Mouse (Mus musculus): Measurements from ENCODE around the gene Pkp4.

Pkp4 gene

DNA sequence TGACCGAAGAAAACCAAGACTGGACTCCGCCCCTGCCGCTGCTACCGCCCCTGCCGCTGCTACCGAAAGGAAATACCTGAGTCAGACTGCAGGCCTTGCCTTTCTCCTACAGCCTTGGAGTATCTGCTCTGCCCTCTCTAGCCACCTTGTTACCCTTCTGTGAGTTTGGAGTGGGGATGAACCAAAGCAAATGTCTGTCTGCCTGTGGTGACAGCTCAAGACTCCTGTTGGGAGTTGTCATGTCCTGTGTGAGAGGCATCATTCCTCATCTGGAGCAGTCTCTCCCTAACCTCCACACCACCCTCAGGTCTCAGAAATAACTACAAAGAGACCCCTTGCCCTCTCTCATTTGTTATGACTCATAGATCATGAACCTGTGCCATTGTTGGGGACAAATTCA is 122.3 kb downstream of the Pkp4 start:
- no peak for DNase-seq

DNA sequence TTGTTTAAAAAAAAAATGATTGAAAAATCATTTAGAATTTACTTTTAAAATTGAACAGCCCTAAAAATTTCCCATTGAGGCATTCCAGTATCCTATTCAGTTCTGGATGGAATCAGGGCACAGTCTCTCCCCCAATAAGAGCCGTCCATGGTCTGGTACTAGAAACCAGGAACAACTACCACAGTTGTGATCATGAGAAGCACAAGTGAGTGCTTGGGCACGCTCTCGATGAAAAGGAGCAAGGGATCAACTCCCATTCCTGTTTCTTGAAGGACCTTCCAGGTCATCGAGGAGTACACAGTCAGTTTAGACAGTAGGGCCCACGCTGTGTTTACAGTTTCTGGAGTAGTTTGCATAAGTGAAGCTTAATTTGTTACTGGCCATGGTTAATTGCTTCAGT is 123.6 kb downstream of the Pkp4 start:
- no peak for DNase-seq

DNA sequence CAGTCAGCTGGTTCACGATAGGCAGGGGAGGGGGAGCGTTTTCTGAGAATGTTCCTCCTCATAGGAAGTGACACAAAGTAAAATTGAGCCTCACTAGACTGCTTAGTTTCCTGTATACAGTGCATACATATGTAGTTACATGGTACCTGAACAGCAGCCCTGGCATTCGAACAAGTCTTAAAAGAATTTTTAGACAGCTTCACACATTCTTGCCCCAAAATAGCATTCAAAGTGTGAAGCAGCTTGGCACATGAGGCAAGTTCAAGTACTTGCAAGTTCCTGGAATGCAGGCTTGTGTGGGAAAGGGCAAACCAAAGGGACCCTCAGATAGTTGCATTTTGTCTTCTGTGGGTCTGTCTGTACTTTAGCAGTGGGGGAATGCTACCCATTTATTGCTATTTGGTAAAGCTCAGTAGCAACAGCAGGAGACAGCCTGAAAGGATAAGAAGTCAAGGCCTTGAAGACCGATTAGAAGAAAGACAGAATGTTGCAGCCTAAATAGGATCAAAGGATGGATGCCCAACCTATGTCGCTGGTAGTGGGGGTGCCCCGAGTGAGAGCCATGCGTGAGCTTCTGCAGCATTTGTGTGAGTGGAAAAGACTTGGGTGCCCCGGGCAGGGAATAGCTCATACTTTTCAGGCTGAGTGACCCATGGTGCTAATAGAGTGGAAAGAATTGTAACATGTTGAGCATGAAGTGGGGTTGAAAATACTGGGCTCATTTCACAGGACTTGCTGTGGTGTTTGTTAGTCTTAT is 124.3 kb downstream of the Pkp4 start:
- DNase-seq = no peak

DNA sequence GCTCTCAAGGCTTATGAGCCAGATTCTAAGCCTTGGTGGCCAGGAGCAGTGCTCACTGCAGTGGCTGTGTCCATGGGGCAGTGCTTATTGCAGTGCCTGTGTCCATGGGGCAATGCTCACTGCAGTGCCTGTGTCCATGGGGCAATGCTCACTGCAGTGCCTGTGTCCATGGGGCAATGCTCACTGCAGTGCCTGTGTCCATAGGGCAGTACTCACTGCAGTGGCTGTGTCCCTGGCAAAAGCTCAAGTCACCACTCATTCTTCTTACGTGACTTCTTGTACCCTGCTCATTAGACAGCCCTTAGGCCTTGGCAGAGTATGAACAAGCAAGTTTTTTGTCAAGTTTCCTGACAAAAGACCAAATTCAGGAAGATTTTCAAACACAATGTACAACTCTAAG is 124.9 kb downstream of the Pkp4 start:
- DNase-seq = no peak

DNA sequence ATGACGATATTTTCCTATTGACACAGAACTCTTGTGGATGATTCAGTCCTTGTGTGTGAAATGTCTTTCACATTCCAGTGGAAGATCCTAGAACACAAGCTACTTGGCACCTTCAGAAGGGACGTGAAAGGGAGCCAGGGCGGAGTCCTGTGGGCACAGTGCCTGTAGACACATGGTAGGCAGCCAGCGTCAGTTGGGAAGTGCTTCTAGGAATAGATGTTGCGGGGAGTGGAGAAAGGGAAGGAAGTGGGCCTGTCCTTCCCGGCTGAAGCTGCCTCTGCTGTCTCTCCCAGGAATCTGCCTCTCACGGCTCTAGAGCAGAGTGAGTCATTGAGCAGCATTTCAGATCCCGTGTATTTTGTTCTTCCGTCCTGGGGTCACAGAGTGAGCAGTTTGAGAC is 125.6 kb downstream of the Pkp4 start:
- peak; percentile 88 for DNase-seq

DNA sequence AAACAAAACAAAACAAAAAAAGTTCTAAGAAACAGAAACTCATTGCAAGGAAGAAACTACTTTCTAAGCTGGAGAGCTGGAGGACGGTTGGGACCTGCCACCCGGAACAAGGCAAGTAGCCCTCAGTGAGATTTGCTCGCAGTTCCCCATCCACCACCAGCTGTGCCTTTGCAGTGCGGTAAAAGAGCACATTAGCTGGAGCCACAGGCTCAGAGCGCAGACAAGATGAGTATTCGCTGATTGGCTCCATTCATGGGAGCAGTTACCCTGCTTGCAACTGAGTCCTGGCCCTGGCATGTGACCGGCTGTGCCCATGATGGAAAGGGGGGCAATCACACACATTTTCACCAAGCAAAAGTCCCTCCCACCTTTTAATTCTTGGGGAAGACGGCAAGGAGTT is 127.0 kb downstream of the Pkp4 start:
- no peak for DNase-seq

DNA sequence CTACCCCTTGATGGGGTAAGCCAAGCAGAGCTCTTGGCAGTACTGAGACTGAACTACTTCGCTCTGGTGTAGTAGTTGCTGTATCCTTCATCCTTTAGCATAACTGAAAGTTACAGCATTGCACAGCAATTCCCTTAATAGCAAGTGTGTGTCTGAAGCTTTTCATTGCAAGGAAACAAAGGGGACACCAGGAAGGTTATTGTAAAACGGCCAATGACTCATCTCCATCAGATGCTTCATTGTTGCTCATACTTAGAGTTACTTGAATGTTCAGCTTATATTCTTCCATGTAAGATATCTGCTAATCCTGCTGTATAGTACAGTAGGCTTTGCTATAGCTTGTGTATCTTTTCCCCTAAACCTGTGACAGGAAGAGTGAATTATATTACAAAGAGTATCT is 128.8 kb downstream of the Pkp4 start:
- DNase-seq = no peak

DNA sequence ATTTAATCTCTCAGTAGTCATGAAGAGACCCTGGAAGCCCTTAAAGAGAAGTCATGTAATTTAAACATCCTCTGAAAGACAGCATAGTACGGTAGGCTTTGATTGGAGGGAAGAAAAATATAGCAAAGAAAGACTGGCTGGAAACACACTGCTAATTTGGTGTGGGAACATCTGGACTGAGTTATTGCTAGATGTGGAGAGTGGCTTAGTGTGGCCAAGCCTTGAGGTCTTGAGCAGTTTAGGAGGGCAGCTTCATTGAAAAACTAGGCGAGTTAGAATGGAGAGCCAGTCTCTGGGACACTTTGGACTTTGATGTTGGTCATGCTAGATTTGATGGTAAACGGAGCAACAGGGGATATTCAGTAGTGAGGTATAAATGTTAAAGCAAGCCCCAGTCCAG is 129.7 kb downstream of the Pkp4 start:
- DNase-seq = no peak

DNA sequence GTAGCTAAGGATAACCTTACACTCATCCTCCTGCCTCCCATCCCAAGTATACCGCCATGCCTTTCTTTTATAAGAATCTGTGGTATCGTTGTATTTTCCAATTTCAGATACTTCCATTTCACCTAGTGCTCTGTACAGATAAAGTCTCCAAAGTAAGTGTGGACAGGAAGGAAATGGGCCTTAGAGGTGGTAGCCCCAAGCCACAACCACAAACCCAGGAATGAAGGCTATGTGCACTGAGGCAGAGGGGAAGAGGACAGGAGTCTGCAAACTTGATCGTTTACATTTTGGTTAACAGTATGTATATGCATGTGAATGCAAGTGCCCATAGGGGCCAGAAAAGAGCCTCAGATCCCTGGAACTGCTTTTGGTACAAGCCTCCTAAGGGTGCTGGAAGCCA is 139.2 kb downstream of the Pkp4 start:
- DNase-seq = no peak

DNA sequence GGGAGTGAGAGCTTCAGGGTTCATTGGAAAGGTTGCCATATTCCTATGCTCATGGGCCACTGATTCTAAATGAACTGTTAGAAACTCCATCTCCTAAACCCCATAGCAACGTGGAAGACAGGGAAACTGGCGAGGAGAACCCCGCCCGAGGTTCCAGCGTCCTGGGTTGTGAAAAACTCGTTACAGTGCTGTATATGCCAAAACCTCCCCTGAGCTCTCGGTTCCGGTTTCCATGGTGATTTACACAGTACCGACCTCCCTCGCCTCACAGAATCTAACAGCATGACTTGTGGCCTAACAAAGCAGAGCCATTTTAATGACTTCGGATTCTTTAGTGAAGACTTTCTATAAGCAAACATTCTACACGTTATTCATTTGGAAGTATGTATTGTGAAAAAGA is 141.0 kb downstream of the Pkp4 start:
- DNase-seq = peak; percentile 22

DNA sequence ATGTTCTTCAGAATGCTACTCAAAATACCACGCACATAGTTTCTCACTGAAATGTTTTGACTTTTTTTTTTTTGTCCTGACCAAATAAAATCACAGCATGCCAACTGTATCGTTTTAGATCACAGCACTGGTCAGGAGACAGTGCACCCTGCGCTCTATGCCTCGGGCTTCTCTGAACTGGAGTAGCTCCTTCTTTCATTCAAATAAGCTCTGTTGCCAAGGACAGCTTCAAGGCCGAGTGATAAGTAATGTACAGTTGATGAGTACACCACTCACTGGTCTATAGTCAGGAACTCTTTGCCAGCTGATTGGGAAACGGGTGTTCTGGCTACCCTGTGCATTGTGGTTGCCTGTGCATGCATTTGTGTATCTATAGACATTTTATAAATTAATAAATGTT is 141.8 kb downstream of the Pkp4 start:
- no peak for DNase-seq

DNA sequence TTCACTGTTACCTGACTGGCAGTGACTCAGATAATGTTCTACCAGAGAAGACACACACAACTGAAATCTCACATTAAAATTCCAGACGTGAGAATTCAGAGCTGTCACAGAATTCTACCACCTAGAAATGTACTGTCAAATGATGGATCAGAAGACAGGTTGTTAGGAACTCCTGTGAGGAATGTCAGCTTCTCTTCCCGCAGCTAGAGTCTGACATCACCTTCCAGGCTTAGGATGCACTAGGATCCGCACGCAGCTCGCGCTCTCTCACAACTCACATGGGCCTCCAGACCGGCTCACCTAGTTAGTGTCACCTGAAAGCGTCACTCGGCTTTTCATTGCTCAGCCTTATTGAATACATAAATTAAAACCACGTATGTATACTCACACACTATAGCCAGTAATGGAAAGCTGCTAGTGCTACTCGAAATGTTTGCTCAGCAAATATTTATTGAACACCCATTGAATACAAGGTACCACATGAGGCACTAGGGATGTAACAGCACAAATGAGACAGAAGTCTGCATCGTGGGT is 142.9 kb downstream of the Pkp4 start:
- no peak for DNase-seq

DNA sequence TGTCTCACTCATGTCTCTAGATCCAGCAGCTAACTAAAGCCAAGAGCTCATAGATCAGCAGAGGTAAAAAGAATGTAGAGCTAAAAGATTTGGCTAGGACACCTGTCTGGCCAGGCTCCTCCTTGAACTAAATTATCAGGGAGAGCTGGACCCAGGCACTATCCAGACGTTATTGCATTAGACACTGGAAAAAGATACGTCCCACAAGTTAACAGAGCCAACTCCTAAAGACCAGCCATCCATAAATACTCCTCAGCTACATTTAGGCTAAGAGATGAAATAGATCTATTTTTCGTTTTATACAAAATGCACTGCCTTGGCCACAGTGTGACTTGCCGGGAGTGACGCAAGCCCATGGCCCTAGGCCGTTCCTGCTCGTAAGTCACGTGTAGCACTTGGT is 146.7 kb downstream of the Pkp4 start:
- DNase-seq = no peak

DNA sequence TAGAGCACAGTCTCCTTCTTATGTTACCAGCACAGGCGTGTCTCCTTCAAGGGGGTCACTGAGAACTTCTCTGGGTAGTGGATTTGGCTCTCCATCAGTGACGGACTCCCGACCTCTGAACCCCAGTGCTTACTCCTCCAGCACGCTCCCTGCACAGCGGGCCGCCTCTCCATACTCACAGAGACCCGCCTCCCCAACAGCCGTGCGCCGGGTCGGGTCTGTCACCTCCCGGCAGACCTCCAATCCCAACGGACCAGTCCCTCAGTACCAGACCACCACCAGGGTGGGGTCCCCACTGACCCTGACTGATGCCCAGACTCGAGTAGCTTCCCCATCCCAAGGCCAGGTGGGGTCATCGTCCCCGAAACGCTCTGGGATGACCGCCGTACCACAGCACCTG is 147.4 kb downstream of the Pkp4 start:
- no peak for DNase-seq

DNA sequence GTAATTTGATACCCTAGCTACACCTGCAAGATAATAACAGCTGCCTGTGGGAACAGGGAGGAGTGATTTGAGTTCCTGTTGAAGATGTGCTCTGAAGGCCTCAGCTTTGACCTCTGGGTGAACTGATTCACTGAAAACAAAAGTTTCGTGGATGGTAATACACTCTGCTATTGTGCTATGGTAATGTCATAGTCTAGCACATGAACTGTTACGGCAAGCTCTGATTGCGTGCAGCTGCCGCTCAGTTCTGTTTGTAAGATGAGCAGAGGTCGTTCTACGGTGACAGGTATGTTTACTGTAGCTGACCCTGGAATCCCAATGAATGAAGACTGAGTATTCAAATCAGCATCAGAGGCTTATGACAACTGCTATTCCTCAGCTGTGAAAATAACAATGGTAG is 152.6 kb downstream of the Pkp4 start:
- DNase-seq = no peak

DNA sequence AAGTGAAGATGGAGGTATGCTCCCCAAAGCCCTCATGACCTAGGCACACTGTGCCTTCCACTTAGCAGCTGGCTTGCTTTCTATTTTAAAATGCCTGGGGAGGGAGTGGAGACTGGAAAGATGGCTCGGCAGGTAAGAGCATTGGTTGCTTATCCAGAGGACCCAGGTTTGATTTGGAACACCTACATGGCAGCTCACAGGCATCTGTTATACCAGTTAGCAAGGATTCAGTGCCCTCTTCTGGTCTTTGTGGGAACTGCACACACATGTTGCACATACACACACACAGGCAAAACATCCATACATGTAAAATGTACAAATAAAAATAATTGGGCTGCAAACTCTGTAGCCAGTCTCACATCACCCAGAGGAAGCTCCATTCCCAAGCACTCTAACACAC is 158.0 kb downstream of the Pkp4 start:
- no peak for DNase-seq

DNA sequence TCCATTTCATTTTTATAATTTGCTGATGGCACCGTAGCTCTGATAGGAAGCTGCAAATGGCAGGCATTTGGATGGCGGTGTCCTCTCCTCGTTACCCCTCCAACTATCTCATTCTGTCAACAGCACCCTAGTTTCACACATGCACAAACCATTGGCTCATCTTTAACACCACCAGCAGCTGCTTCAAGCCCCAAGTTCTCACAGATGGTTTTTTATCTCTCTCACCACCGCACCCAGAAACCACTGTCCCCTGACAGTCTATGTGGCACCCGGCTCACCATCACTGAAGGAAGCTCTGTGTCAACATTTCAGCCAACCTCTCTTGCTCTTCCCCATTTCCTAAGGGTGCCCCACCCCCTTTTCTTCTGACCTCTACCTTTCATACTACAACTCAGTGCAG is 167.3 kb downstream of the Pkp4 start:
- no peak for DNase-seq

DNA sequence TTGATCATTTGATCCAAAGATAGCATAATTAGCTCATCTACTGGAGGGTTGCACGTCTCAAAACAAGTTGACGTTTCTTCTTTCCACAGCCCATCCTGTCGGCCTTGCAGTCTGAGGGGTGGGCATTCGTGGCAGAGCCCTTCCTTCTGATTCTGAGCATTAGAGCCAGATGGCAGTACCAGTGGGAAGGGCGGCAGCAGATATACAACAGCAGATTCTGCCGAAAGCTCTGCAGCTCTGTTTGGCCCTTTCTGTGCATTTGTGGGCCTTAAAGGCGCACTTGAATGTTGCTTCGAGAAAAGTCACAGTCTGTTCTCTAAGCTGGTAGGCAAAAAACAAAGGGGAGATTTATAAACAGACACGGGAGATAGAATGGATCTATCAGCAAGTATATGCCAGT is 170.4 kb downstream of the Pkp4 start:
- no peak for DNase-seq

DNA sequence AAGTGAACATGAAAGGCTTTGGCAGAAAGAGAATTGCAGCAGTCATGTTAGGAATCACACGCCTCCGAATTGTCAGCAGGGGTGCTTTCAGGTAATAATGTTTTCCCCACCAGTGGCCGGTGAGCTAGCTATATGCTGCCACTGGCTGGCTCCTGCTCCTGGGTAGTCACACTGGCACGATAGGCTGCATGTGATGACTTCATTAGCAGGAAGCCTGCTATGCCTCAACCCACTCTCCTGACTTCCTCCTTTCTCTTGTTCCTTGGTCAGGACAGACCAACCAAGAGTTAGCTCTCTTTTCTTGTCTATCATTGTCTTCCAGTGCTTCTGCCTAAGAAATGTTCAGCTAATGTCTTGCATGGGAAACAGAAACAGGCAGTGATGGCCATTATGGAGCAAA is 171.9 kb downstream of the Pkp4 start:
- DNase-seq = no peak

DNA sequence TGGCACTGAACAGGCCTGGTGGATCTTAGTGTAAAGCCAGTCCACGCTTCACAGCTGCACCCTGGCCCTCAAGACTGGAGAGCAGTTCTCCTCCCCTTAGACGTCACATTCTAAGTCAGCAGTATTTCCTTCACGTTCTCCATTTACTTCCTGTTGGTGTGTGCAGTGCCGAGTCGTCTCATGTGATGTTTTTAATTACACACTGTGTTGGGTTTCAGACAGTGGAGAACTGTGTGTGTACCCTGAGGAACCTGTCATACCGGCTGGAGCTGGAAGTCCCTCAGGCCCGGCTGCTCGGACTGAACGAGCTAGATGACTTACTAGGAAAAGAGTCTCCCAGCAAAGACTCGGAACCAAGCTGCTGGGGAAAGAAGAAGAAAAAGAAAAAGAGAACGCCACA is 177.9 kb downstream of the Pkp4 start:
- no peak for DNase-seq

DNA sequence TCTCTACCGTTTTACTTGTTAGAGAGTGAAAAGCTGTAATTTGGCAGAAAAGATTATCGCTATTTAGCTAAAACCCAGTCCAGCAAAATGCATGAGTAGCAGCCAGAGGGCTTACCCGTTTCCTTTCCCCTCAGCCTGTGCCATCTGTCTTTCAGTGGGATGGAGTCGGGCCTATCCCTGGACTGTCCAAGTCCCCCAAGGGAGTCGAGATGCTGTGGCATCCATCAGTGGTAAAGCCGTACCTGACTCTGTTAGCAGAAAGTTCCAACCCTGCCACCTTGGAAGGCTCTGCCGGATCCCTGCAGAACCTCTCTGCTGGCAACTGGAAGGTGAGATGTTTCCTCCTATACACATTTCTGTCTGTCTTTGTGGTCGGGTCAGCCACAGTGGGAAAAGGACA is 178.3 kb downstream of the Pkp4 start:
- DNase-seq = peak; percentile 69

DNA sequence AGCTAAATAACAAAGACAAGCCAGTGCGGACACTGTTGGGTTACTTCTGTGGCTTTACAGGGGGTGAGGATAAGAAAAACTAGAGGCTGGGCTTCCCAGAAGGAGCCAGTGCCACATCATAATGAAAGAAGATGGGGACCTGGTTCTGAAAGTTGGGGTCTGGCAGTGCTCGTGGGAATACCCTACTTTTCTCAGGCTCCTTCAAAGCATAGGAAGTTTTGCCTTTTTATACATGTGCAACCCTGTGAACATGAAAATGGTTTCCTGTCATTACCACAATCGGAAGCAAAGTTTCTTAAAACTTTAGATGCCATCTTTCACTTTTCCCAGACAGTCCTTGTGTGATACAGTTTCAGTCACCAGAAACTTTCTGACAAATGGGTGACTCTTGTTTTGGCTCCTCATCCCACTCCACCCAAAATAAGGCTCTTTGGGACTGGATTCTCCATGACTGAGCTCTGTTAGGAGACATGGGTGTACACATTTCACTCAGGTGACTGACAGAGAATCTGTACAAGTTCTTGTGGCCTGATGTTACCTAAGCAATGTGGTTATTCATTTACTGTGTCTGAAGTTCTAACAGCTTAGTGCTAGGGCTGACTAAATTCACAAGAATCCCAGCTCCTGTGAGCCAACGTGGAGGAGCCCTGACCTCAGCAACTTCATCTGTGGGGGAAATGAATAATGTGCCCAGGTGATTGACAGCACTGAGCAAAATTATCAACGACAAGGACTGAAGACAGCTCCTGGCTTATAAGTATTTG is 179.3 kb downstream of the Pkp4 start:
- no peak for DNase-seq

DNA sequence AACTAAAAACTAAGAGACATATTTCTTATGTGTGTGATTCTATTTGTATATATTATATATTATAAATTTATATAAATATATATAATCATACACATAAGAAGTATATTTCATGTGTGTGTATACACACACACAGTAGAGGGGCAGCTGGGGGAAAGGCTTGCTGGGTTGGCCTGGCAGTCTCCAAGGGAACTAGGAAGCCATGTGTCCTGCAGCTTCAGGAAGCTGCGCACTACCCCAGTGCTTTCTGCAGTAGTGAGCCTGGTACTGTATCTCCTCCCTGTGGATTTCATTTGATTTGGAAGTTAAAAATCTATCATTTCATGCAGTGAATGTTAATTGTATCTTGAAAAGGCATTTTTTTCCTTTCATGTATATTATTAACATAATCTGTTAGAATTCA is 180.2 kb downstream of the Pkp4 start:
- DNase-seq = no peak

DNA sequence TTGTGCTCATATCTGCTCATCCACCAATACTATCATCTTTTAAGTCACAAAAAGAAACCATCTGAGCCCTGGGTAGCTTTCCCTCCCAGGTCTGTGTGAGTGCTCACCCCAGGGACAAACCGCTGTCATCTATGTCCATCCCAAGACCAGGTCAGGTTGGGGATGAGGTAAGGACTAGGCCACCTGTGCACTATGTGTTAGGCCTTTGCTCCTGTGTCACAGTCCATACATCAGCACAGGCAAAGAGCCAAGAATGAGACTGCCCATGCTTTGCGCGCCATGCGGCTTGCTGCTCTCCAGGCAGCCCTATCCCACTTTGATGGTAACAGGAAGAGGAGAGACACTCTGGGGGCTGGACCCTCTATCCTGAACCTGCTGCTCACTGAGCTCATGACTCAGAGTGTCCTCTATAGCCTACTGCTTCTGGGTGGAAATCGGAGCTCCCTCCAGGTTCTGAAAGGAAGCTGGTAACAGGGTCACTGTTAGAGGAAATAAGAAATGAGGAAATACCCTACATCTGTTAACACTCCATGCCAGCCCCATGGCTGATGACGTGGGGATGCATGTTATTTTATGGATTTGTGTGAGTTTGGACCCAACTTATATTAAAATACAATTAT is 182.1 kb downstream of the Pkp4 start:
- DNase-seq = no peak

All from cerebellum, adult 9-10 months (tissue).